Mouse (Mus musculus): ENCODE measurements around the gene Adamts17.

DNA sequence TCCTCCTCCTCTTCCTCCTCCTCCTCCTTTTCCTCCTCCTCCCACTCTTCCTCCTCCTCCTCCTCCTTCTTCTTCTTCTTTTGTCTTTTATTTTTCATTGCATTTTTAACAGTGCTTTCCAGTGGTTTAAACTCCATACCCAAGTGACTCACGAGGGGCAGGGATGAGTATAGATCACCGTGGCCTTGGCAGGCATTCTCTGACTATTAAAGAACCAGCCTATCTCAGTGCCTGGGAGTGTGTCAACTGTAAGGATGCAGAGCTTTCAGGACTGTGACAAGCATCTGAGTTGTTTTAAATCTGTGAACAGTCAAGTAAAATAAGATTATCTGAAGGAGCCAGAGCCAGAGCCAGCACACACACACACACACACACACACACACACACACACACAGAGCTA is 130.7 kb downstream of the Adamts17 start:
- TF ChIP-seq CTCF (IDR thresholded peaks at IDR 0.05; ENCODE audit: borderline replicate concordance, extremely low read depth, insufficient read depth, insufficient read length): no peak
- TF ChIP-seq POLR2A (IDR thresholded peaks at IDR 0.05; ENCODE audit: borderline replicate concordance, extremely low read depth, insufficient read depth, insufficient read length, poor library complexity, severe bottlenecking): no peak

Data from brain, embryonic 14.5 days (tissue).